Mouse (Mus musculus) kidney, adult 9 months (tissue): ENCODE data around the gene Acsf3.

Experiments
- DNase-seq: peaks from one replicate; pipeline ENCODE4 v3.0.0; 2022

Gene Acsf3

DNA sequence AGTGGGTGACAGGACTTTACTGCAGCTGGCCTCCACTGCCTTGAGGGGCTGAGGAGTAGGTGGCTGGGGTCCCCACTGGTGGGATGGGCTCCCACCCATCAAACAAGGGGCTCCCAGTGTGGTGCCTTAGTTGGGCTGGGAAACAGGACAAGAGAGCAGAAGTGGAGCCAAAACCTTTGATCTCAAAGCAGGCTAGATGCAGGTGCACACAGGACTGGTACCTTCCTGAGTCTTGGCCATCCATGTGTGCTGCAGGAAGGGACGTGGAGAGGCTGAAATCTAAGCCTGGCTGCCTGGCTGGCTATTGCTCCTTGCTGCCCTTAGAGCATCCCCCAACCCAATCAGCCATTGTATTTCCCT is 77.2 kb downstream of the Acsf3 start:
- DNase-seq, result no peak

DNA sequence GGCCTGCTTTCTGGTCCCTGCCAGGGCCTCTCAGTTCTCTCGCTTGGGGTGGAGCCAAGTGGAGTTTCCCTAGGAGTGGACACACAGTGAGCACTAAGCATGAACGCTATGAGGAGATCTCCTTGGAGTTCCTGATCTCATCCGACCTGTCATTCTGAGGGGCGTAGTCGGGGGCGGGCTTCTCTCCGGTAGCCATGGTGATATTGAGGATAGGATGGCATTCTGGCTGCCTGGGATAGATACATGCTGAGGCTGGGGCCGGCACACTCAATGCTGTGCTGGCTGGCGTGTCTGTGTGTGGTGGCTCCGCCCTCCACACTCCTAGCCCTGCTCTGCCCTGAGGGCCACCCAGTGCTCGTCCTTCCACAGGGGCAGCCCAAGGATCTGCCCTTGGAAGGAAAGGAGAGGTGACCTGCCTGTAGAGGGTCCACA is 78.1 kb downstream of the Acsf3 start:
- DNase-seq, result no peak

DNA sequence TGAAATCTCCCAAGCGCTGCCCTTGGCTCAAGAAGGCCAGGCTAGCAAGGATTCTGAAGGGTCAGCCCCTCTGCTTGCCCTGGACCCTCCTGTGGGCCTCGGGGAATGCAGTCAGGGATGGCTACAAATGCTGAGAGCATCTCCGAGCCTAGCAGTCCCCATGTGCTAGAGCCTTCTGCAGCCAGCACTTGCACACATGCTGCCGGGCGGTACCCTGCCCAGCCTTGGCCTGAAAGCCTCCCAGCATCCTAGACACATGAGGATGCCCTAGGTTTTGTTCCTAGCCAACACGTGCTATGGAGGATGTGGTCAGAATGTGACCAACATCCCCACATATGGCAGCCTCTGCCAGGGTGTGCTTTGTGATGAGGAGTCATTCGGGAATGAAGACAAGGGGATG is 79.1 kb downstream of the Acsf3 start:
- no peak for DNase-seq

GRCm38 (mm10) chr8:122855123-122855522 is 79.8 kb downstream of the Acsf3 start:
- no peak for DNase-seq

GRCm38 (mm10) chr8:122856288-122856687 is 81.0 kb downstream of the Acsf3 start:
- DNase-seq, result no peak

DNA sequence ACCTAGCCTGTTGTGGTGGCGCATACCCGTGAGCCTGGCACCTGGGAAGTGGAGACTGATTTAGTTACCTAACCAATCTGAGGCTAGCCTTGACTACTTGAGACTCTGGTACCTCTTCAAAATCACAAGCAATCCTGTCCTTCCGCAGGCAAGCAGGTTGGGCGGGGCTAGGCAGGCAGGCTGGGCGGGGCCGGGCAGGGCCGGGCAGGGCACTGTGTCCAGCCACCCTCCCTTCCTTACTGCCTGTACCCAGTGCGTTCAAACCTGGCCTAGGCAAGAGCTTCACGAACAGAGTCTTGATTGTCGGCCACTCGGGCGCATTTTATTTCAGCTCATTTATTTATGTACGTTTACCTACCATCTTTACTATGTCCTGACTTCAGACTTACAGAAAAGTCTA is 84.6 kb downstream of the Acsf3 start:
- DNase-seq, result no peak

- DNase-seq, result no peak
These were observed 89.4 kb downstream of the Acsf3 start for GRCm38 (mm10) chr8:122864719-122865129.

DNA sequence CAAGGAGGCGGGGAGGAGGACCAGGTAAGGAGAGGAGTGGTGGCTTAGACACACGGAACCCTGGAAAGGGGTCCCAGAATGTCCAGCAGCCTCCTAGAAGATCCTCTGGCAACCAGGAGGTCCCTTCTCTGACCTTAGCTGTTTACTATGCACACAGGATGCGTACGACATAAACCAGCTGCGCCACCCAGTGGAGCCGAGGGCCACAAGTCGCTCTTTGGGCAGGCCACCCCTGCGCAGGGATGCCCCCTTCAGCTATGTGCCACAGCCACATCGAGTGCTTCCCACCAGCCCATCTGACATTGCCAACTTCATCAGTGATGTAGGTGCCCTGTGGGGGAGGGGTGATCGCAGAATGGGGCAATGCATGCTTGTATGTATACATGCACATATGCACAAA is 90.2 kb downstream of the Acsf3 start:
- no peak for DNase-seq

- DNase-seq, result no peak
These were observed 90.9 kb downstream of the Acsf3 start for GRCm38 (mm10) chr8:122866231-122866630.
